Mouse (Mus musculus) brain, embryonic 14.5 days (tissue): ENCODE results near the gene Tob2.

Experiments used
- CTCF ChIP-seq: fragments of 200-500 bp; IDR thresholded peaks from 2 replicates; pipeline ENCODE4 v1.5.1; 2012; ENCODE audit warnings: inconsistent platforms, mild to moderate bottlenecking, moderate library complexity, borderline replicate concordance; ENCODE audit not compliant: insufficient read depth, insufficient read length; ENCODE audit errors: extremely low read depth
- POLR2A ChIP-seq: fragments of 200-500 bp; IDR thresholded peaks from 2 replicates; pipeline ENCODE4 v1.6.1; 2012; ENCODE audit warnings: mild to moderate bottlenecking, inconsistent platforms, borderline replicate concordance; ENCODE audit not compliant: poor library complexity, insufficient read depth, insufficient read length, severe bottlenecking; ENCODE audit errors: extremely low read depth

DNA sequence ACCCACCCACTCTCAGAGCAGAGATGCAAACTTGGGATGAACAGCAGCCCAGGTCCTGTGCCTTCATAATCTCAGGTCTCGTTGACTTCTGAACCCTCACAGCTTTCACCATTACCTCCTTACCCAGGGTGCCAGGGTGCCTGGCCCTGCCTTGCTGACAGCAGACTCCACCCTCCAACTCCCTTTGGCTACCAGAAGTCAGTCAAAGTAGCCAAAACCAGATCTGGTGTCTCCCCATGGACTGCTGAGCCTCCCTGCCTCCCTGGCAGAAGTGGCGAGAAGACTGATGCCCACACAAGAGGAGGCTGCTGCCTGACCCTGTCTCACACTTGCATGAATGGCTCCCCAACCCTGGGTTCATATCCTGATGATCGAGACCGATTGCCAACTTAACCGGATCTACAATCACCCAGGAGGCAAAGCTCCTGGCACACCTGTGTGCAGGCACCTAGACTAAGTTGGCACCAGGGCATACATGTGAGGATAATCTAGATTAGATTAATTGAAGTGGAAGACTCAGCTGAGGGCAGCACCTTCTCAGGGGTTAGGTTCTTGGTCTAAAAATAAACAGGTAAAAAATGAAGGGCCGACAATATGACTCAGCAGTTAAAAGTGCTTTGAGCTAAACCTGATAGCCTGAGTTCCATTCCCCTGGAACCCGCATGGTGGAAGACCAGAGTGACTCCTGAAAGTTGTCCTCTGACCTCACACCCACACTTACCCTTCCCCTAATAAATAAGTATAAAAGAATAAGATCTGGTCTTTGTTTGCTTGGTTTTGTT lies 30.0 kb downstream of the Tob2 start:
- TF ChIP-seq CTCF (no peak), POLR2A (no peak)
